Mouse (Mus musculus) heart, postnatal 14 days (tissue): ENCODE data around the gene Gm11595. TPM values are rescaled to one million over a fixed set of nuclear protein-coding genes. Genes with fewer than 3 reads are reported as not detected.
"Not testable (repeated sequence)": the region's sequence is repeated elsewhere in the genome, so short reads cannot be mapped to it uniquely, and the experiment has no call there.

Source experiments
- DNase-seq, 2 experiments: peaks; one replicate each; pipeline ENCODE4 v3.0.0; 2021 to 2022
- intact Hi-C: fragments of 180-260 bp; cut with DNase I; formaldehyde crosslinking; loops from one replicate; pipeline ENCODE4 v1.15.1; 2025
- long read RNA-seq, 2 experiments: library from polyadenylated mRNA; stranded (forward); transcript quantifications; one replicate each; pipeline ENCODE4 v2.0.0; 2021
- total RNA-seq, 2 experiments: library from RNA; stranded (reverse); gene quantifications; 2 replicates each; pipeline ENCODE4 v1.2.3; 2021

Gm11595 gene
- total RNA-seq, result not detected
- long read RNA-seq, experiment 1, result 0 reads
- long read RNA-seq, experiment 2, result 0 reads

GRCm38 (mm10) chr11:99772813-99773212 lies at the start of gene Gm11595:
TSS of gene Gm11595 (minus strand) at chr11:99772913.
- DNase-seq, intact Hi-C loops: not testable (repeated sequence)

- intact Hi-C loops, DNase-seq: not testable (repeated sequence)
Measured at GRCm38 (mm10) chr11:99815566-99815965, 42.9 kb upstream of the Gm11595 start, which contains the start of gene Gm11564. TSS of gene Gm11564 (minus strand) at chr11:99815666.

- intact Hi-C loops, DNase-seq: not testable (repeated sequence)
Measured at GRCm38 (mm10) chr11:99809792-99810191, 37.1 kb upstream of the Gm11595 start, which contains the start of gene Krtap4-13. TSS of gene Krtap4-13 (minus strand) at chr11:99809892.

GRCm38 (mm10) chr11:99804346-99804745 lies 31.6 kb upstream of the Gm11595 start, which contains the start of gene Gm11554:
TSS of gene Gm11554 (minus strand) at chr11:99804446.
- DNase-seq, intact Hi-C loops: not testable (repeated sequence)

GRCm38 (mm10) chr11:99798832-99799231 lies 26.1 kb upstream of the Gm11595 start, which contains the start of gene Gm11569:
TSS of gene Gm11569 (minus strand) at chr11:99798932.
- DNase-seq, intact Hi-C loops: not testable (repeated sequence)

GRCm38 (mm10) chr11:99793367-99793766 lies 20.7 kb upstream of the Gm11595 start, which contains the start of gene Gm11596:
TSS of gene Gm11596 (minus strand) at chr11:99793467.
- DNase-seq, result no peak
- intact Hi-C loops, result no loop called here

- intact Hi-C loops, DNase-seq: not testable (repeated sequence)
Measured at GRCm38 (mm10) chr11:99784900-99785299, 12.2 kb upstream of the Gm11595 start, which contains the start of gene Krtap4-9. TSS of gene Krtap4-9 (plus strand) at chr11:99785200.

GRCm38 (mm10) chr11:99780604-99781003 lies 7.9 kb upstream of the Gm11595 start, which contains the start of gene Krtap4-8:
TSS of gene Krtap4-8 (minus strand) at chr11:99780704.
- intact Hi-C loops, result no loop called here
- no peak for DNase-seq

GRCm38 (mm10) chr11:99778401-99778800 lies 5.7 kb upstream of the Gm11595 start:
- intact Hi-C loops, result no loop called here
- no peak for DNase-seq

- DNase-seq, result no peak
- intact Hi-C loops, result no loop called here
Measured at GRCm38 (mm10) chr11:99768410-99768809, 4.3 kb downstream of the Gm11595 start.

- DNase-seq, result no peak
- intact Hi-C loops, result no loop called here
Measured at GRCm38 (mm10) chr11:99758877-99759276, 13.8 kb downstream of the Gm11595 start.

- intact Hi-C loops, result no loop called here
- no peak for DNase-seq
Measured at GRCm38 (mm10) chr11:99743985-99744384, 28.7 kb downstream of the Gm11595 start.

- intact Hi-C loops, result loop anchor here (2.0 kb wide), 1 partner anchor 29 kb away; no protein-coding TSS in a partner anchor
- DNase-seq, result no peak
Measured at GRCm38 (mm10) chr11:99734190-99734589, 38.5 kb downstream of the Gm11595 start, which contains the start of gene Gm14180. TSS of gene Gm14180 (minus strand) at chr11:99734290.

GRCm38 (mm10) chr11:99724061-99724460 lies 48.7 kb downstream of the Gm11595 start:
- intact Hi-C loops, result loop anchor here (1.0 kb wide), 1 partner anchor 39 kb away; no protein-coding TSS in a partner anchor
- DNase-seq, result no peak

Other genes with a start within 250 kb of the Gm11595 start
- not detected for gene Krt40, start 229.8 kb downstream of the Gm11595 start, total RNA-seq
- gene Krtap3-3, start 222.0 kb downstream of the Gm11595 start, total RNA-seq, result not detected
- not detected for gene Krtap3-2, start 216.1 kb downstream of the Gm11595 start, total RNA-seq
- gene Gm11939, start 213.4 kb downstream of the Gm11595 start, total RNA-seq, result not detected
- gene Krtap3-1, start 206.3 kb downstream of the Gm11595 start, total RNA-seq, result not detected
- gene Krtap1-5, start 191.9 kb downstream of the Gm11595 start, total RNA-seq, result not detected
- not detected for gene Krtap1-4, start 189.3 kb downstream of the Gm11595 start, total RNA-seq
- gene Krtap1-3, start 181.6 kb downstream of the Gm11595 start, total RNA-seq, result not detected
- gene Krtap9-3, start 174.8 kb downstream of the Gm11595 start, total RNA-seq, result not detected
- gene Gm11938, start 169.6 kb downstream of the Gm11595 start, total RNA-seq, result not detected
- not detected for gene Gm11937, start 162.7 kb downstream of the Gm11595 start, total RNA-seq
- gene Krtap2-4, start 158.1 kb downstream of the Gm11595 start, total RNA-seq, result not detected
- not detected for gene Gm11562, start 152.5 kb downstream of the Gm11595 start, total RNA-seq
- gene Krtap4-1, start 144.7 kb downstream of the Gm11595 start, total RNA-seq, result not detected
- not detected for gene Krtap4-2, start 137.8 kb downstream of the Gm11595 start, total RNA-seq
- gene Krtap4-7, start 128.8 kb downstream of the Gm11595 start, total RNA-seq, result not detected
- not detected for gene Gm11555, start 122.7 kb downstream of the Gm11595 start, total RNA-seq
- gene Gm11563, start 114.0 kb downstream of the Gm11595 start, total RNA-seq, result not detected
- not detected for gene Krtap4-6, start 107.0 kb downstream of the Gm11595 start, total RNA-seq
- not detected for gene Gm14190, start 82.2 kb downstream of the Gm11595 start, total RNA-seq
- gene Gm14180, start 38.6 kb downstream of the Gm11595 start, total RNA-seq, result not detected
- not detected for gene Krtap4-8, start 7.8 kb upstream of the Gm11595 start, total RNA-seq
- gene Krtap4-9, start 12.3 kb upstream of the Gm11595 start, total RNA-seq, result not detected
- gene Gm11596, start 20.6 kb upstream of the Gm11595 start, total RNA-seq, result not detected
- not detected for gene Gm11569, start 26.0 kb upstream of the Gm11595 start, total RNA-seq
- not detected for gene Gm11554, start 31.5 kb upstream of the Gm11595 start, total RNA-seq
- not detected for gene Krtap4-13, start 37.0 kb upstream of the Gm11595 start, total RNA-seq
- not detected for gene Gm11564, start 42.8 kb upstream of the Gm11595 start, total RNA-seq
- not detected for gene 2300003K06Rik, start 65.2 kb upstream of the Gm11595 start, total RNA-seq
- not detected for gene Krtap4-16, start 78.7 kb upstream of the Gm11595 start, total RNA-seq
- not detected for gene Gm11568, start 85.0 kb upstream of the Gm11595 start, total RNA-seq
- not detected for gene Gm11559, start 91.6 kb upstream of the Gm11595 start, total RNA-seq
- not detected for gene Krtap9-1, start 100.5 kb upstream of the Gm11595 start, total RNA-seq
- gene Gm11567, start 106.3 kb upstream of the Gm11595 start, total RNA-seq, result not detected
- gene Krtap31-1, start 135.0 kb upstream of the Gm11595 start, total RNA-seq, result not detected
- not detected for gene Gm11565, start 141.8 kb upstream of the Gm11595 start, total RNA-seq
- gene Krtap31-2, start 163.4 kb upstream of the Gm11595 start, total RNA-seq, result not detected
- not detected for gene Krtap9-5, start 175.6 kb upstream of the Gm11595 start, total RNA-seq
- gene Krtap29-1, start 206.1 kb upstream of the Gm11595 start, total RNA-seq, result not detected
- not detected for gene Krtap16-1, start 213.7 kb upstream of the Gm11595 start, total RNA-seq
- gene Krtap17-1, start 221.1 kb upstream of the Gm11595 start, total RNA-seq, result not detected
- gene Krt33a, start 243.3 kb upstream of the Gm11595 start, total RNA-seq, result not detected